Mouse (Mus musculus): ENCODE measurements at regions not wholly inside any gene's neighbourhood (a gene's known extent, or its start where the extent isn't known, plus 50 kb on each side); places are given as distances from the start of the nearest gene placed in this dataset.
"Not testable (repeated sequence)": the region's sequence is repeated elsewhere in the genome, so short reads cannot be mapped to it uniquely, and the experiment has no call there.

GRCm38 (mm10) chr5:13847571-13847970 is 56.2 kb downstream of the Speer3 start:
- WGBS: 39% methylated on average over 1 of the region's 1 CpGs
- no peaks in the 10 kb centered on the region for H3K27me3 ChIP-seq (ENCODE audit: control insufficient read depth, insufficient read depth, low read length)
- no peak for DNase-seq
- H3K27ac ChIP-seq (ENCODE audit: insufficient read depth, low read length): no peak overlapping the region
- TF ChIP-seq POLR2A (IDR thresholded peaks at IDR 0.05; ENCODE audit: borderline replicate concordance, insufficient read depth, low read length): no peak
- no peak for TF ChIP-seq CTCF (IDR thresholded peaks at IDR 0.05; ENCODE audit: borderline replicate concordance, insufficient read depth, low read depth, low read length)
- no peak overlapping the region for H3K4me3 ChIP-seq (replicated peaks; ENCODE audit: insufficient read depth, low read depth, low read length)
- H3K4me1 ChIP-seq (ENCODE audit: control insufficient read depth, insufficient read depth, low read length): no peaks in the 10 kb centered on the region

- H3K4me3 ChIP-seq (replicated peaks; ENCODE audit: insufficient read depth, low read depth, low read length); DNase-seq; H3K4me1 ChIP-seq (ENCODE audit: control insufficient read depth, insufficient read depth, low read length); H3K27me3 ChIP-seq (ENCODE audit: control insufficient read depth, insufficient read depth, low read length); H3K27ac ChIP-seq (ENCODE audit: insufficient read depth, low read length): not testable (repeated sequence)
- 84% methylated on average over 6 of the region's 6 CpGs for WGBS
These were observed 88.8 kb downstream of the Speer3 start for GRCm38 (mm10) chr5:13880236-13880635.

- Histone ChIP-seq H3K4me3 (replicated peaks; ENCODE audit: insufficient read depth, low read depth, low read length) (no peak overlapping the region), H3K4me1 (ENCODE audit: control insufficient read depth, insufficient read depth, low read length) (no peaks in the 10 kb centered on the region), H3K27ac (ENCODE audit: insufficient read depth, low read length) (no peak overlapping the region), H3K27me3 (ENCODE audit: control insufficient read depth, insufficient read depth, low read length) (no peaks in the 10 kb centered on the region)
- TF ChIP-seq CTCF (IDR thresholded peaks at IDR 0.05; ENCODE audit: borderline replicate concordance, insufficient read depth, low read depth, low read length) (no peak), POLR2A (IDR thresholded peaks at IDR 0.05; ENCODE audit: borderline replicate concordance, insufficient read depth, low read length) (no peak)
- DNase-seq: no peak
These were observed 97.0 kb downstream of the Speer3 start for GRCm38 (mm10) chr5:13888415-13888814.

GRCm38 (mm10) chr5:13908257-13908656 is 116.8 kb upstream of the Sema3e start:
- TF ChIP-seq POLR2A (IDR thresholded peaks at IDR 0.05; ENCODE audit: borderline replicate concordance, insufficient read depth, low read length): no peak
- TF ChIP-seq CTCF (IDR thresholded peaks at IDR 0.05; ENCODE audit: borderline replicate concordance, insufficient read depth, low read depth, low read length): no peak
- no peak for DNase-seq
- no peak overlapping the region for H3K27ac ChIP-seq (ENCODE audit: insufficient read depth, low read length)
- H3K27me3 ChIP-seq (ENCODE audit: control insufficient read depth, insufficient read depth, low read length): no peaks in the 10 kb centered on the region
- 82% methylated on average over 3 of the region's 3 CpGs for WGBS
- H3K4me1 ChIP-seq (ENCODE audit: control insufficient read depth, insufficient read depth, low read length): no peaks in the 10 kb centered on the region
- no peak overlapping the region for H3K4me3 ChIP-seq (replicated peaks; ENCODE audit: insufficient read depth, low read depth, low read length)

- TF ChIP-seq POLR2A (IDR thresholded peaks at IDR 0.05; ENCODE audit: borderline replicate concordance, insufficient read depth, low read length) (no peak), CTCF (IDR thresholded peaks at IDR 0.05; ENCODE audit: borderline replicate concordance, insufficient read depth, low read depth, low read length) (no peak)
- WGBS: 91% methylated on average over 2 of the region's 2 CpGs
These were observed 107.7 kb upstream of the Sema3e start for GRCm38 (mm10) chr5:13917355-13917754.

GRCm38 (mm10) chr5:13922295-13922694 is 102.8 kb upstream of the Sema3e start:
- WGBS: 75% methylated on average over 4 of the region's 4 CpGs
- no peak overlapping the region for H3K27ac ChIP-seq (ENCODE audit: insufficient read depth, low read length)

More at GRCm38 (mm10) chr5:13917355-13917754, 107.7 kb upstream of the Sema3e start:
- no peak for DNase-seq
- Histone ChIP-seq H3K27ac (ENCODE audit: insufficient read depth, low read length) (no peak overlapping the region), H3K4me3 (replicated peaks; ENCODE audit: insufficient read depth, low read depth, low read length) (no peak overlapping the region), H3K4me1 (ENCODE audit: control insufficient read depth, insufficient read depth, low read length) (no peaks in the 10 kb centered on the region), H3K27me3 (ENCODE audit: control insufficient read depth, insufficient read depth, low read length) (no peaks in the 10 kb centered on the region)

GRCm38 (mm10) chr5:13931011-13931410 is 94.1 kb upstream of the Sema3e start:
- 84% methylated on average over 2 of the region's 2 CpGs for WGBS
- no peak for DNase-seq
- TF ChIP-seq CTCF (IDR thresholded peaks at IDR 0.05; ENCODE audit: borderline replicate concordance, insufficient read depth, low read depth, low read length) (no peak), POLR2A (IDR thresholded peaks at IDR 0.05; ENCODE audit: borderline replicate concordance, insufficient read depth, low read length) (no peak)
- no peaks in the 10 kb centered on the region for H3K4me1 ChIP-seq (ENCODE audit: control insufficient read depth, insufficient read depth, low read length)
- H3K27ac ChIP-seq (ENCODE audit: insufficient read depth, low read length): no peak overlapping the region
- H3K4me3 ChIP-seq (replicated peaks; ENCODE audit: insufficient read depth, low read depth, low read length): no peak overlapping the region
- H3K27me3 ChIP-seq (ENCODE audit: control insufficient read depth, insufficient read depth, low read length): no peaks in the 10 kb centered on the region

More at GRCm38 (mm10) chr5:13922295-13922694, 102.8 kb upstream of the Sema3e start:
- H3K27me3 ChIP-seq (ENCODE audit: control insufficient read depth, insufficient read depth, low read length): no peaks in the 10 kb centered on the region
- no peak overlapping the region for H3K4me3 ChIP-seq (replicated peaks; ENCODE audit: insufficient read depth, low read depth, low read length)
- no peak for DNase-seq
- H3K4me1 ChIP-seq (ENCODE audit: control insufficient read depth, insufficient read depth, low read length): no peaks in the 10 kb centered on the region
- TF ChIP-seq CTCF (IDR thresholded peaks at IDR 0.05; ENCODE audit: borderline replicate concordance, insufficient read depth, low read depth, low read length) (no peak), POLR2A (IDR thresholded peaks at IDR 0.05; ENCODE audit: borderline replicate concordance, insufficient read depth, low read length) (no peak)

- no peaks in the 10 kb centered on the region for H3K4me1 ChIP-seq (ENCODE audit: control insufficient read depth, insufficient read depth, low read length)
- no peak for DNase-seq
- H3K4me3 ChIP-seq (replicated peaks; ENCODE audit: insufficient read depth, low read depth, low read length): no peak overlapping the region
- TF ChIP-seq CTCF (IDR thresholded peaks at IDR 0.05; ENCODE audit: borderline replicate concordance, insufficient read depth, low read depth, low read length) (no peak), POLR2A (IDR thresholded peaks at IDR 0.05; ENCODE audit: borderline replicate concordance, insufficient read depth, low read length) (no peak)
- H3K27ac ChIP-seq (ENCODE audit: insufficient read depth, low read length): no peak overlapping the region
- H3K27me3 ChIP-seq (ENCODE audit: control insufficient read depth, insufficient read depth, low read length): no peaks in the 10 kb centered on the region
These were observed 73.7 kb upstream of the Sema3e start for GRCm38 (mm10) chr5:13951346-13951745.

All from cerebellum, adult 2 months (tissue).